Mouse (Mus musculus): ENCODE measurements around the gene Grk2. TPM values are rescaled to one million over a fixed set of nuclear protein-coding genes. Genes with fewer than 3 reads are reported as not detected.

The Grk2 gene
- total and polyA plus RNA-seq, 2 experiments from 2014 or later: 7.8 to 50.4 TPM

- peak overlapping the region; percentile 58 for H3K27ac ChIP-seq (ENCODE audit: low read depth)
- TF ChIP-seq EP300 (IDR thresholded peaks at IDR 0.05; ENCODE audit: low read depth): no peak
- H3K36me3 ChIP-seq (replicated peaks; ENCODE audit: control insufficient read depth, insufficient read depth, low read length): no peaks in the 10 kb centered on the region
- ATAC-seq (ENCODE audit: insufficient read depth, low read depth): no peak
- H3K9me3 ChIP-seq (replicated peaks; ENCODE audit: control insufficient read depth, low read length): no peaks in the 10 kb centered on the region
- H3K4me3 ChIP-seq (ENCODE audit: low read depth, low read length): no peak overlapping the region
- H3K27me3 ChIP-seq (ENCODE audit: control insufficient read depth, insufficient read depth, low read length): no peaks in the 10 kb centered on the region
- DNase-seq (ENCODE audit: low spot score): no peak
- 56% methylated on average over 11 of the region's 11 CpGs for WGBS
- H3K9ac ChIP-seq (replicated peaks; ENCODE audit: low read depth, low read length): no peak overlapping the region
- H3K4me1 ChIP-seq (ENCODE audit: control insufficient read depth, insufficient read depth): peaks cover 45% of the 10 kb centered on the region
- peak overlapping the region; percentile 92; the same call in 1 of the 2 replicates for H3K4me2 ChIP-seq (ENCODE audit: low read depth, low read length)
These were observed 4.9 kb downstream of the Grk2 start for GRCm38 (mm10) chr19:4300852-4301734.

GRCm38 (mm10) chr19:4300271-4300704 is 5.7 kb downstream of the Grk2 start:
- TF ChIP-seq EP300 (IDR thresholded peaks at IDR 0.05; ENCODE audit: low read depth) (no peak), CTCF (IDR thresholded peaks at IDR 0.05; ENCODE audit: low read depth) (no peak)
- H3K4me1 ChIP-seq (ENCODE audit: control insufficient read depth, insufficient read depth): peaks cover 45% of the 10 kb centered on the region
- H3K4me3 ChIP-seq (ENCODE audit: low read depth, low read length): no peak overlapping the region
- ATAC-seq (ENCODE audit: insufficient read depth, low read depth): no peak
- WGBS: 52% methylated on average over 7 of the region's 7 CpGs
- DNase-seq (ENCODE audit: low spot score): no peak
- no peaks in the 10 kb centered on the region for H3K27me3 ChIP-seq (ENCODE audit: control insufficient read depth, insufficient read depth, low read length)
- no peaks in the 10 kb centered on the region for H3K9me3 ChIP-seq (replicated peaks; ENCODE audit: control insufficient read depth, low read length)
- H3K9ac ChIP-seq (replicated peaks; ENCODE audit: low read depth, low read length): no peak overlapping the region
- no peak overlapping the region for H3K4me2 ChIP-seq (ENCODE audit: low read depth, low read length)
- peak overlapping the region; percentile 58 for H3K27ac ChIP-seq (ENCODE audit: low read depth)
- no peaks in the 10 kb centered on the region for H3K36me3 ChIP-seq (replicated peaks; ENCODE audit: control insufficient read depth, insufficient read depth, low read length)

- TF ChIP-seq EP300 (IDR thresholded peaks at IDR 0.05; ENCODE audit: low read depth) (no peak), CTCF (IDR thresholded peaks at IDR 0.05; ENCODE audit: low read depth) (no peak)
- H3K36me3 ChIP-seq (replicated peaks; ENCODE audit: control insufficient read depth, insufficient read depth, low read length): no peaks in the 10 kb centered on the region
- ATAC-seq (ENCODE audit: insufficient read depth, low read depth) (no peak), DNase-seq (ENCODE audit: low spot score) (no peak)
- peak overlapping the region; percentile 58 for H3K27ac ChIP-seq (ENCODE audit: low read depth)
- no peaks in the 10 kb centered on the region for H3K27me3 ChIP-seq (ENCODE audit: control insufficient read depth, insufficient read depth, low read length)
- no peaks in the 10 kb centered on the region for H3K9me3 ChIP-seq (replicated peaks; ENCODE audit: control insufficient read depth, low read length)
- no peak overlapping the region for H3K4me2 ChIP-seq (ENCODE audit: low read depth, low read length)
- 69% methylated on average over 6 of the region's 6 CpGs for WGBS
- H3K4me1 ChIP-seq (ENCODE audit: control insufficient read depth, insufficient read depth): peaks cover 45% of the 10 kb centered on the region
- no peak overlapping the region for H3K9ac ChIP-seq (replicated peaks; ENCODE audit: low read depth, low read length)
- no peak overlapping the region for H3K4me3 ChIP-seq (ENCODE audit: low read depth, low read length)
These were observed 6.3 kb downstream of the Grk2 start for GRCm38 (mm10) chr19:4299574-4300270.

- H3K27ac ChIP-seq (ENCODE audit: low read depth): no peak overlapping the region; the same call in 1 of the 2 replicates
- WGBS: 87% methylated on average over 7 of the region's 7 CpGs
These were observed 6.9 kb downstream of the Grk2 start for GRCm38 (mm10) chr19:4299126-4299525.

GRCm38 (mm10) chr19:4298322-4299121 is 7.5 kb downstream of the Grk2 start:
- Histone ChIP-seq H3K36me3 (replicated peaks; ENCODE audit: control insufficient read depth, insufficient read depth, low read length) (no peaks in the 10 kb centered on the region), H3K27me3 (ENCODE audit: control insufficient read depth, insufficient read depth, low read length) (no peaks in the 10 kb centered on the region), H3K9me3 (replicated peaks; ENCODE audit: control insufficient read depth, low read length) (no peaks in the 10 kb centered on the region), H3K4me3 (ENCODE audit: low read depth, low read length) (no peak overlapping the region), H3K4me1 (ENCODE audit: control insufficient read depth, insufficient read depth) (peaks cover 38% of the 10 kb centered on the region), H3K4me2 (ENCODE audit: low read depth, low read length) (no peak overlapping the region), H3K27ac (ENCODE audit: low read depth) (no peak overlapping the region; the same call in 1 of the 2 replicates), H3K9ac (replicated peaks; ENCODE audit: low read depth, low read length) (no peak overlapping the region)
- no peak for DNase-seq (ENCODE audit: low spot score)
- no peak for ATAC-seq (ENCODE audit: insufficient read depth, low read depth)
- WGBS: 81% methylated on average over 17 of the region's 17 CpGs
- TF ChIP-seq CTCF (IDR thresholded peaks at IDR 0.05; ENCODE audit: low read depth) (no peak), EP300 (IDR thresholded peaks at IDR 0.05; ENCODE audit: low read depth) (no peak)

More at GRCm38 (mm10) chr19:4299126-4299525, 6.9 kb downstream of the Grk2 start:
- no peaks in the 10 kb centered on the region for H3K9me3 ChIP-seq (replicated peaks; ENCODE audit: control insufficient read depth, low read length)
- H3K36me3 ChIP-seq (replicated peaks; ENCODE audit: control insufficient read depth, insufficient read depth, low read length): no peaks in the 10 kb centered on the region
- H3K9ac ChIP-seq (replicated peaks; ENCODE audit: low read depth, low read length): no peak overlapping the region
- H3K27me3 ChIP-seq (ENCODE audit: control insufficient read depth, insufficient read depth, low read length): no peaks in the 10 kb centered on the region
- no peak overlapping the region for H3K4me3 ChIP-seq (ENCODE audit: low read depth, low read length)
- H3K4me1 ChIP-seq (ENCODE audit: control insufficient read depth, insufficient read depth): peaks cover 44% of the 10 kb centered on the region
- no peak for ATAC-seq (ENCODE audit: insufficient read depth, low read depth)
- TF ChIP-seq CTCF (IDR thresholded peaks at IDR 0.05; ENCODE audit: low read depth): no peak
- no peak for TF ChIP-seq EP300 (IDR thresholded peaks at IDR 0.05; ENCODE audit: low read depth)
- no peak for DNase-seq (ENCODE audit: low spot score)
- no peak overlapping the region for H3K4me2 ChIP-seq (ENCODE audit: low read depth, low read length)

All from heart, postnatal 0 days (tissue).